Mouse (Mus musculus): Measurements from ENCODE around the gene Rec114. TPM values are rescaled to one million over a fixed set of nuclear protein-coding genes. Genes with fewer than 3 reads are reported as not detected.

Rec114 gene
- polyA plus RNA-seq (2015; fragmentation: Nextera tagmentation; extraction: Ambion mirVana): 1.0 and 2.2 TPM in 2 replicates

DNA sequence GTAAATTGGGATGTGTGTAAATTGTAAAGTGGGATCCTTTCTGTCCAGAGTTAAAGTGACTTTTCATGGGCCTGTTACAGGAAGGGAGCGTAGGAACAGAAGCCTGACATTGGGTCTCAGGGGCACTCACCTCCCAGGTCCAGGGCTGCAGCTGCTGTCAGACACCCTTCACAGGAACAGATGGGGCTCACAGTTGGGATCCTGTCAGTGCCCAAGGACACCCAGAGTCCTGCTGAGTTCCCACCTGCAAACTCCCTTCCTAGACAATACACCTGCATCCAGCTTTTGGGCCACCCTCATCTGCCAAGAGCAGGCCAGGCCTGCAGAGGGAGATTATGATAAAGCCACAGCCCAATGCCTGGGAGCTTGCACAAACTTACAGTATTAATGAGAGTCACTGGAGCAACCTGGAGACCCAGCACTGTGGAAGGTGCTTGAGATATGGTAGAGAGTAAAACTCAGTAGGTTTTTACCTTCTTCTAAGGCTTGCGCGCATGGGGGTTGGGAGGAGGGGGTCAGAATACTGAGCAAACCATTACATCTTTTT lies at the start of gene Rec114:
Rec114 (minus strand) TSS at position 263 of the 547 bp plus-strand sequence.
- no peak within 1 kb of the TSS for H3K9ac ChIP-seq
- H3K4me1 ChIP-seq: no peaks in the 10 kb centered on the region
- no peaks in the 10 kb centered on the region for H3K27me3 ChIP-seq
- H3K4me3 ChIP-seq: no peak within 1 kb of the TSS
- WGBS: 90% methylated on average over 3 of the region's 3 CpGs
- H3K4me2 ChIP-seq: no peak within 1 kb of the TSS
- H3K27ac ChIP-seq: no peak within 1 kb of the TSS
- no peaks in the 10 kb centered on the region for H3K9me3 ChIP-seq
- H3K36me3 ChIP-seq: no peaks in the 10 kb centered on the region
- no peak for ATAC-seq (ENCODE audit: insufficient number of reproducible peaks, low FRiP score, low TSS enrichment, low read depth)

- Histone ChIP-seq H3K36me3 (no peaks in the 10 kb centered on the region), H3K27ac (no peak overlapping the region), H3K4me3 (no peak overlapping the region), H3K4me1 (no peaks in the 10 kb centered on the region), H3K4me2 (no peak overlapping the region), H3K9me3 (no peaks in the 10 kb centered on the region), H3K9ac (no peak overlapping the region), H3K27me3 (no peaks in the 10 kb centered on the region)
- 53% methylated on average over 3 of the region's 3 CpGs for WGBS
- no peak for ATAC-seq (ENCODE audit: insufficient number of reproducible peaks, low FRiP score, low TSS enrichment, low read depth)
Measured at GRCm38 (mm10) chr9:58789476-58789875, 45.7 kb upstream of the Rec114 start.

GRCm38 (mm10) chr9:58775363-58775762 lies 31.6 kb upstream of the Rec114 start:
- Histone ChIP-seq H3K27ac (no peak overlapping the region), H3K4me2 (no peak overlapping the region), H3K4me3 (no peak overlapping the region), H3K27me3 (no peaks in the 10 kb centered on the region), H3K4me1 (no peaks in the 10 kb centered on the region), H3K9ac (no peak overlapping the region), H3K9me3 (no peaks in the 10 kb centered on the region), H3K36me3 (no peaks in the 10 kb centered on the region)
- 13% methylated on average over 2 of the region's 2 CpGs for WGBS
- no peak for ATAC-seq (ENCODE audit: insufficient number of reproducible peaks, low FRiP score, low TSS enrichment, low read depth)

DNA sequence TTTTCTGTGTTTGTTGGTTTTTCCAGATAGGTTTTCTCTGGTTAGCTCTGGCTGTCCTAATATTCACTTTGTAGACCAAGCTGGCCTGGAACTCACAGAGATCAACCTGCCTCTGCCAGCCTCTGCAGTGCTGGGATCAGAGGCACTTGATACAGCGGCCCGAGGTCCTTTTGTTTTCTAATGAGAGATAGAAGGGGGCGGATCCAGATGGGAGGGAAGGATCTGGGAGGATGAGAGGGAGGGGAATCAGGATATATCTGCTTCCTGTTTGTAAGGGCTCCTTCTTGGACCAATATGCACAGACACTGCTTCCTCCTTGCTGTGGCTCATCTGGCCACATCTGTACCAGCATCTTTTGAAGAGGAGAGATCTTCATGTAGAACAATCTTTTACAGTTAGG lies 31.0 kb upstream of the Rec114 start:
- H3K4me2 ChIP-seq: no peak overlapping the region
- no peaks in the 10 kb centered on the region for H3K27me3 ChIP-seq
- H3K36me3 ChIP-seq: no peaks in the 10 kb centered on the region
- no peak overlapping the region for H3K9ac ChIP-seq
- WGBS: 73% methylated on average over 3 of the region's 3 CpGs
- H3K4me3 ChIP-seq: no peak overlapping the region
- ATAC-seq (ENCODE audit: insufficient number of reproducible peaks, low FRiP score, low TSS enrichment, low read depth): no peak
- no peaks in the 10 kb centered on the region for H3K9me3 ChIP-seq
- no peak overlapping the region for H3K27ac ChIP-seq
- no peaks in the 10 kb centered on the region; the same call in 1 of the 2 replicates for H3K4me1 ChIP-seq

- H3K4me1 ChIP-seq: no peaks in the 10 kb centered on the region; the same call in 1 of the 2 replicates
- 49% methylated on average over 12 of the region's 12 CpGs for WGBS
- H3K9me3 ChIP-seq: no peaks in the 10 kb centered on the region
- no peak overlapping the region for H3K4me3 ChIP-seq
- H3K9ac ChIP-seq: no peak overlapping the region
- 0 out of 2 replicates have a peak, but pooled peaks cover 3% of the 10 kb centered on the region for H3K27me3 ChIP-seq
- no peak for ATAC-seq (ENCODE audit: insufficient number of reproducible peaks, low FRiP score, low TSS enrichment, low read depth)
- no peak overlapping the region for H3K27ac ChIP-seq
- H3K4me2 ChIP-seq: no peak overlapping the region
- H3K36me3 ChIP-seq: no peaks in the 10 kb centered on the region
Measured at GRCm38 (mm10) chr9:58769943-58770342, 26.2 kb upstream of the Rec114 start.

- Histone ChIP-seq H3K27me3 (0 out of 2 replicates have a peak, but pooled peaks cover 3% of the 10 kb centered on the region), H3K4me3 (no peak overlapping the region), H3K4me1 (peaks cover 4% of the 10 kb centered on the region; the same call in 1 of the 2 replicates), H3K4me2 (no peak overlapping the region), H3K27ac (no peak overlapping the region), H3K9ac (no peak overlapping the region), H3K36me3 (no peaks in the 10 kb centered on the region), H3K9me3 (no peaks in the 10 kb centered on the region)
- WGBS: 68% methylated on average over 17 of the region's 17 CpGs
- peak; percentile 96 for ATAC-seq (ENCODE audit: insufficient number of reproducible peaks, low FRiP score, low TSS enrichment, low read depth)
Measured at GRCm38 (mm10) chr9:58766959-58767955, 23.5 kb upstream of the Rec114 start.

DNA sequence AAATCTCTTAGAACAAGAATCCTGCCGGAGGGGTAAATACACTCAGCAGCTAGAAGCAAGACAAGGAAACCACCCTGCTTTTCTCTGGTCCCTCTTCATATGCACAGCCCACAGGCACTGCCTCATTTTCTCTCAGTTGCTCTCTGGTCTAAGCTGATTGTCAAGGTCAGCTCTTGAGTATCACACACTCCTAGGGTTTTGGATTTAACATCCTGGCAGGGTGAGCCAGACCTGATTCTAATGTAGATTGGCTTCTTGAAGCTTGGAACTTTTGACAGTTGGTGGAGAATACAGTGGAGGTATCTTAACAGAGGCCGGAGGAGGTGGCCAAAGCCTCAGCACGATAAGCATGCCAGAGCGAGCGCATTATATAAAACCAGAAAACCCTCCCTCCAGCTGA lies 20.6 kb upstream of the Rec114 start:
- Histone ChIP-seq H3K27me3 (0 out of 2 replicates have a peak, but pooled peaks cover 2% of the 10 kb centered on the region), H3K4me1 (0 out of 2 replicates have a peak, but pooled peaks cover 4% of the 10 kb centered on the region), H3K27ac (no peak overlapping the region), H3K9ac (no peak overlapping the region), H3K36me3 (no peaks in the 10 kb centered on the region), H3K9me3 (no peaks in the 10 kb centered on the region), H3K4me2 (no peak overlapping the region), H3K4me3 (no peak overlapping the region)
- 67% methylated on average over 5 of the region's 5 CpGs for WGBS
- ATAC-seq (ENCODE audit: insufficient number of reproducible peaks, low FRiP score, low TSS enrichment, low read depth): no peak

GRCm38 (mm10) chr9:58763114-58763513 lies 19.4 kb upstream of the Rec114 start:
- H3K27ac ChIP-seq: no peak overlapping the region
- no peak overlapping the region for H3K4me2 ChIP-seq
- no peak overlapping the region for H3K4me3 ChIP-seq
- no peak overlapping the region for H3K9ac ChIP-seq
- 0 out of 2 replicates have a peak, but pooled peaks cover 4% of the 10 kb centered on the region for H3K4me1 ChIP-seq
- no peaks in the 10 kb centered on the region for H3K9me3 ChIP-seq
- WGBS: 86% methylated on average over 4 of the region's 4 CpGs
- H3K36me3 ChIP-seq: no peaks in the 10 kb centered on the region
- no peak for ATAC-seq (ENCODE audit: insufficient number of reproducible peaks, low FRiP score, low TSS enrichment, low read depth)
- no peaks in the 10 kb centered on the region for H3K27me3 ChIP-seq

GRCm38 (mm10) chr9:58762086-58762485 lies 18.3 kb upstream of the Rec114 start:
- Histone ChIP-seq H3K27me3 (no peaks in the 10 kb centered on the region), H3K4me1 (0 out of 2 replicates have a peak, but pooled peaks cover 4% of the 10 kb centered on the region)
- no peak for ATAC-seq (ENCODE audit: insufficient number of reproducible peaks, low FRiP score, low TSS enrichment, low read depth)

GRCm38 (mm10) chr9:58758754-58759153 lies 15.0 kb upstream of the Rec114 start:
- H3K9ac ChIP-seq: no peak overlapping the region
- no peaks in the 10 kb centered on the region for H3K9me3 ChIP-seq
- H3K27me3 ChIP-seq: no peaks in the 10 kb centered on the region
- H3K27ac ChIP-seq: no peak overlapping the region
- H3K4me2 ChIP-seq: no peak overlapping the region
- no peak overlapping the region for H3K4me3 ChIP-seq
- H3K36me3 ChIP-seq: no peaks in the 10 kb centered on the region
- H3K4me1 ChIP-seq: peaks cover 2% of the 10 kb centered on the region; the same call in 1 of the 2 replicates
- 64% methylated on average over 7 of the region's 7 CpGs for WGBS
- ATAC-seq (ENCODE audit: insufficient number of reproducible peaks, low FRiP score, low TSS enrichment, low read depth): no peak

More at GRCm38 (mm10) chr9:58762086-58762485, 18.3 kb upstream of the Rec114 start:
- Histone ChIP-seq H3K4me2 (no peak overlapping the region), H3K27ac (no peak overlapping the region), H3K9ac (no peak overlapping the region), H3K36me3 (no peaks in the 10 kb centered on the region), H3K4me3 (no peak overlapping the region), H3K9me3 (no peaks in the 10 kb centered on the region)
- 50% methylated on average over 2 of the region's 2 CpGs for WGBS

DNA sequence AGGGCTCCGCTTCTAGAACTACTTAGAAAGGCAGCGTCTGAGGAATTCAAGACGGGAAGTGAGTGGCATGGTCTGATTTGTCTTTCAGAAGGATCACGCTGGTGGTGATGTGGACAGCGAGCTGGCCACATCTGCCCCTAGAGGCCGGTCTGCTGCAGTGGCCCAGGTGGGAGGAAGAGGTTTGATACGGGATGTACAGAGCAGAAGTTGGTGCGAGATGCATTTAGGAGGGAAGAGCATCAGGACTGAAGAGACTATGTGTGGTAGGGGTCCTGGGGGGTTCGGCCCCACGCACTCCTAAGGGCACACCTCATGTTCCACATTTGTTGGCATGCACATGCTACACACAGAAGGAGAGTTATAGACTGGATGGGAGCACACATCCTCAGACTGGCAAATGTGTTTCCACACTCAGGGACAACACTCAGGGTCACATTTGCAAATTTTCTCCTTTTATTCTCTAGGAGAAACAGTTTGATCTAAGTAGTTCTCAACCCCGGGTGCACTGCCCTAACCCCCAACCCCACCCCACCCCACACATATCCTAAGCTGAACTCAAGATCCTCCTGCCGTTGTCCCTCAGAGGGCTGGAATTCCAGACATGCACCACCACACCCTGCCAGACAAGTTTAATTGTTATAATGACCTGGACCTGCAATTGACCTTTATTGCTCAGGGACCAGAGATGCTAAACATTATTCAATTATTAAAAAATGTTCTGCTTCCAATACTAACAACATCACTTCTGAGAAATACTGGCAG lies 12.8 kb upstream of the Rec114 start:
- H3K9ac ChIP-seq: no peak overlapping the region
- WGBS: 73% methylated on average over 12 of the region's 12 CpGs
- no peak overlapping the region for H3K4me2 ChIP-seq
- no peak overlapping the region for H3K4me3 ChIP-seq
- H3K27ac ChIP-seq: no peak overlapping the region
- no peaks in the 10 kb centered on the region for H3K36me3 ChIP-seq
- H3K27me3 ChIP-seq: no peaks in the 10 kb centered on the region
- H3K4me1 ChIP-seq: peaks cover 2% of the 10 kb centered on the region; the same call in 1 of the 2 replicates
- H3K9me3 ChIP-seq: no peaks in the 10 kb centered on the region
- ATAC-seq (ENCODE audit: insufficient number of reproducible peaks, low FRiP score, low TSS enrichment, low read depth): no peak

Data from limb, embryonic 15.5 days (tissue).